Mouse (Mus musculus): ENCODE data around the gene Sema6b. TPM values are rescaled to one million over a fixed set of nuclear protein-coding genes. Genes with fewer than 3 reads are reported as not detected.

The Sema6b gene
- polyA plus RNA-seq, 1 experiment from 2014 or later: 9.6 TPM

- Histone ChIP-seq H3K4me3 (peak overlapping the region; percentile 84), H3K4me1 (peaks cover 16% of the 10 kb centered on the region), H3K4me2 (replicated peaks) (peak overlapping the region; percentile 82), H3K27me3 (no peaks in the 10 kb centered on the region), H3K9me3 (replicated peaks) (no peaks in the 10 kb centered on the region), H3K36me3 (peaks cover 37% of the 10 kb centered on the region), H3K9ac (peak overlapping the region; percentile 78), H3K27ac (peak overlapping the region; percentile 93)
- WGBS: 9% methylated on average over 22 of the region's 22 CpGs
- peak; percentile 7 for ATAC-seq (ENCODE audit: low FRiP score)
Observed at GRCm38 (mm10) chr17:56074097-56074826, 65.9 kb downstream of the Sema6b start.

Small RNA genes within 50 kb of the gene (microRNA-seq; reads per million reads assigned to microRNA genes)
- gene Gm44397: not detected

Other genes starting within 250 kb of the Sema6b start
- 13.0 and 15.1 TPM in 2 replicates for gene Zfp959, start 248.2 kb downstream of the Sema6b start, polyA plus RNA-seq (2016; fragmentation: Nextera tagmentation; extraction: Ambion mirVana)
- gene Zfp119b, start 190.8 kb downstream of the Sema6b start, polyA plus RNA-seq (2016; fragmentation: Nextera tagmentation; extraction: Ambion mirVana): 6.2 and 6.3 TPM in 2 replicates
- gene Ebi3, start 187.7 kb downstream of the Sema6b start, polyA plus RNA-seq (2016; fragmentation: Nextera tagmentation; extraction: Ambion mirVana): 2.6 and 4.4 TPM in 2 replicates
- gene Yju2, start 181.2 kb downstream of the Sema6b start, polyA plus RNA-seq (2016; fragmentation: Nextera tagmentation; extraction: Ambion mirVana): 24.1 and 26.7 TPM in 2 replicates
- gene Shd, start 169.9 kb downstream of the Sema6b start, polyA plus RNA-seq (2016; fragmentation: Nextera tagmentation; extraction: Ambion mirVana): 133 and 135 TPM in 2 replicates
- 96.4 and 103 TPM in 2 replicates for gene Fsd1, start 153.8 kb downstream of the Sema6b start, polyA plus RNA-seq (2016; fragmentation: Nextera tagmentation; extraction: Ambion mirVana)
- gene Stap2, start 134.8 kb downstream of the Sema6b start, polyA plus RNA-seq (2016; fragmentation: Nextera tagmentation; extraction: Ambion mirVana): 6.5 and 6.6 TPM in 2 replicates
- 196 and 209 TPM in 2 replicates for gene Mpnd, start 134.6 kb downstream of the Sema6b start, polyA plus RNA-seq (2016; fragmentation: Nextera tagmentation; extraction: Ambion mirVana)
- 141 and 144 TPM in 2 replicates for gene Sh3gl1, start 103.7 kb downstream of the Sema6b start, polyA plus RNA-seq (2016; fragmentation: Nextera tagmentation; extraction: Ambion mirVana)
- gene Chaf1a, start 99.9 kb downstream of the Sema6b start, polyA plus RNA-seq (2016; fragmentation: Nextera tagmentation; extraction: Ambion mirVana): 26.8 and 30.2 TPM in 2 replicates
- gene Ubxn6, start 65.3 kb downstream of the Sema6b start, polyA plus RNA-seq (2016; fragmentation: Nextera tagmentation; extraction: Ambion mirVana): 62.4 and 64.5 TPM in 2 replicates
- 167 and 177 TPM in 2 replicates for gene Hdgfl2, start 60.7 kb downstream of the Sema6b start, polyA plus RNA-seq (2016; fragmentation: Nextera tagmentation; extraction: Ambion mirVana)
- 0.06 and 0.09 TPM in 2 replicates for gene Plin4, start 30.5 kb downstream of the Sema6b start, polyA plus RNA-seq (2016; fragmentation: Nextera tagmentation; extraction: Ambion mirVana)
- gene Plin5, start 22.7 kb downstream of the Sema6b start, polyA plus RNA-seq (2016; fragmentation: Nextera tagmentation; extraction: Ambion mirVana): 0.42 and 0.62 TPM in 2 replicates
- 0.25 and 0.27 TPM in 2 replicates for gene Lrg1, start 18.3 kb downstream of the Sema6b start, polyA plus RNA-seq (2016; fragmentation: Nextera tagmentation; extraction: Ambion mirVana)
- gene Tnfaip8l1, start 22.1 kb upstream of the Sema6b start, polyA plus RNA-seq (2016; fragmentation: Nextera tagmentation; extraction: Ambion mirVana): 8.4 and 8.9 TPM in 2 replicates
- 59.2 and 63.0 TPM in 2 replicates for gene Mydgf, start 43.6 kb upstream of the Sema6b start, polyA plus RNA-seq (2016; fragmentation: Nextera tagmentation; extraction: Ambion mirVana)
- gene Dpp9, start 78.6 kb upstream of the Sema6b start, polyA plus RNA-seq (2016; fragmentation: Nextera tagmentation; extraction: Ambion mirVana): 38.7 and 39.2 TPM in 2 replicates
- 19.5 and 19.8 TPM in 2 replicates for gene Fem1a, start 116.5 kb upstream of the Sema6b start, polyA plus RNA-seq (2016; fragmentation: Nextera tagmentation; extraction: Ambion mirVana)
- gene Ticam1, start 136.4 kb upstream of the Sema6b start, polyA plus RNA-seq (2016; fragmentation: Nextera tagmentation; extraction: Ambion mirVana): 2.3 and 2.5 TPM in 2 replicates
- 37.1 and 37.2 TPM in 2 replicates for gene Plin3, start 152.5 kb upstream of the Sema6b start, polyA plus RNA-seq (2016; fragmentation: Nextera tagmentation; extraction: Ambion mirVana)
- not detected in 2 replicates for gene Arrdc5, start 159.9 kb upstream of the Sema6b start, polyA plus RNA-seq (2016; fragmentation: Nextera tagmentation; extraction: Ambion mirVana)
- gene Uhrf1, start 163.0 kb upstream of the Sema6b start, polyA plus RNA-seq (2016; fragmentation: Nextera tagmentation; extraction: Ambion mirVana): 95.7 and 99.9 TPM in 2 replicates
- 75.3 and 86.9 TPM in 2 replicates for gene Kdm4b, start 185.7 kb upstream of the Sema6b start, polyA plus RNA-seq (2016; fragmentation: Nextera tagmentation; extraction: Ambion mirVana)